Mouse (Mus musculus): ENCODE measurements around the gene Ptpn5. TPM values are rescaled to one million over a fixed set of nuclear protein-coding genes. Genes with fewer than 3 reads are reported as not detected.

Gene Ptpn5
- 162 and 171 TPM in 2 replicates for polyA plus RNA-seq (2014; fragmentation: Nextera tagmentation; extraction: Ambion mirVana)

DNA sequence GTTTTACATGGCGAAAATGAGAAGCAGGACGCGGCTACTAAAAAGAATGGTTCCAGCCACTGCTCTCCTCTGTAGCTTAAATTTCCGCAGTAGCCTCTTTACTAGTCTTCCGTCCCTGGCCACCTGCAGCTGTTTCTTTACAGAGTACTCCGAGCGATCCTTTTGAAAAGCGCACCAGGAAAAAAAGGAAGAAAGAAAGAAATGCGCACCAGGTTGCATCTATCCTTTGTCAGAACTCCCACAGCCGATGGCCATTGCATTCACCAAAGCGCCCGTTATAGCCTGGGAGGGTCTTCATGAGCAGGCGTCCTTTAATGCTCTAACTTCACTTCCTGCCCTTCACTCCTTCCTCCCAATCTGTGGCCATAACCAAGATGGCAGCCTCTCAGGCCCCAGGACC is at the start of gene Ptpn5:
Gene Ptpn5 (minus strand): TSS at position 354 of the 400 bp plus-strand sequence.
- ATAC-seq (ENCODE audit: low FRiP score) = no peak

DNA sequence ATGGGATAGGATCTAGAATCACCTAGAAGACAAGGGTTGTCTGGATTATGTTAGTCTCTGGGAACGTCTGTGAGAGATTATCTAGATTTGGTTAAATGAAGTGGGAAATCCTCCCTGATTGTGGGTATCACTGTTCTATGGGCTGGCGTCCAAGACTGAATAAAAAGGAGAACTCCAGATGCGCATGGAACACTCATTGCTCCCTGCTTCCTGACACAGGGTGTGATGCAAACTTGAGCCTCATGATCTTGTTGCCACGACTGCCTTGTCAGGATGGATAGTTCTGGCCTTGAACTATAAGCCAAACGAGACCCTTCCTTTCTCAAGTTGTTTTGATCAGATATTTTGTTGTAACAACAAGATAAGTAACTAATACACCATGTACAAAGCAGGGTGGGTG is 37.3 kb upstream of the Ptpn5 start:
- H3K4me2 ChIP-seq (replicated peaks) = no peak overlapping the region
- ATAC-seq (ENCODE audit: low FRiP score) (no peak), DNase-seq (ENCODE audit: low spot score) (no peak)
- no peak overlapping the region for H3K27ac ChIP-seq
- H3K36me3 ChIP-seq (replicated peaks; ENCODE audit: control insufficient read depth, insufficient read depth) = no peaks in the 10 kb centered on the region
- H3K9me3 ChIP-seq (ENCODE audit: control insufficient read depth, low read length) = no peaks in the 10 kb centered on the region
- 86% methylated on average over 5 of the region's 5 CpGs for WGBS
- no peak overlapping the region for H3K4me3 ChIP-seq (replicated peaks; ENCODE audit: low read length)
- H3K27me3 ChIP-seq (ENCODE audit: control insufficient read depth, insufficient read depth, low read length) = no peaks in the 10 kb centered on the region
- no peak overlapping the region for H3K9ac ChIP-seq
- no peaks in the 10 kb centered on the region for H3K4me1 ChIP-seq (replicated peaks; ENCODE audit: control insufficient read depth, insufficient read depth, low read length)

More for the DNA sequence above, at the start of gene Ptpn5:
- Histone ChIP-seq H3K27ac (peak within 1 kb of the TSS; percentile 91), H3K27me3 (ENCODE audit: control insufficient read depth, insufficient read depth, low read length) (peaks cover 5% of the 10 kb centered on the region; the same call in 1 of the 2 replicates), H3K9me3 (ENCODE audit: control insufficient read depth, low read length) (no peaks in the 10 kb centered on the region), H3K4me3 (replicated peaks; ENCODE audit: low read length) (peak within 1 kb of the TSS; percentile 74), H3K4me1 (replicated peaks; ENCODE audit: control insufficient read depth, insufficient read depth, low read length) (peaks cover 18% of the 10 kb centered on the region), H3K4me2 (replicated peaks) (peak within 1 kb of the TSS; percentile 68), H3K36me3 (replicated peaks; ENCODE audit: control insufficient read depth, insufficient read depth) (no peaks in the 10 kb centered on the region), H3K9ac (peak within 1 kb of the TSS; percentile 85)
- DNase-seq (ENCODE audit: low spot score) = peak; percentile 26
- WGBS = 2% methylated on average over 13 of the region's 13 CpGs

DNA sequence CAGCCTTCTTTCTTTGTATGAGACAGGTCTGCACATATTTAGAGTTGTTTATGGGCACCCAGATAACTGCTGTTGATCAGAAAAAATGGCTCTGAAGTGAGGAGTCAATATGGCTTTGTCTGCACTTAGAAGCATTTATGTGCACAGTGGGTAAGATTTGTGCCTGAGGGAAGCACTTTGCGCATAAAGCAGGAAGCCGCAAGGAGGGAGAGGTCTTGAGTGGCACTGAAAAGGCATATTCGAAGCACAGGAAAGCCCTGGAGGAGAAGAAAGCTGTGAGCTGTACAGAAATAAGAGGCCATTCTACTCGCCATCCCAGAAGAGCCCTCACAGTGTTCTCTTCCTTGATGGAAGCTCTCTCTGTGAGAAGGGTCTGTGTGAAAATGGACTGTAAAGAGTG is 31.5 kb upstream of the Ptpn5 start:
- H3K4me2 ChIP-seq (replicated peaks) = no peak overlapping the region
- no peaks in the 10 kb centered on the region for H3K9me3 ChIP-seq (ENCODE audit: control insufficient read depth, low read length)
- no peak overlapping the region for H3K27ac ChIP-seq
- H3K4me1 ChIP-seq (replicated peaks; ENCODE audit: control insufficient read depth, insufficient read depth, low read length) = no peaks in the 10 kb centered on the region
- no peak overlapping the region for H3K9ac ChIP-seq
- 78% methylated on average over 4 of the region's 4 CpGs for WGBS
- no peak for ATAC-seq (ENCODE audit: low FRiP score)
- H3K4me3 ChIP-seq (replicated peaks; ENCODE audit: low read length) = no peak overlapping the region
- no peak for DNase-seq (ENCODE audit: low spot score)
- H3K36me3 ChIP-seq (replicated peaks; ENCODE audit: control insufficient read depth, insufficient read depth) = no peaks in the 10 kb centered on the region
- no peaks in the 10 kb centered on the region for H3K27me3 ChIP-seq (ENCODE audit: control insufficient read depth, insufficient read depth, low read length)

DNA sequence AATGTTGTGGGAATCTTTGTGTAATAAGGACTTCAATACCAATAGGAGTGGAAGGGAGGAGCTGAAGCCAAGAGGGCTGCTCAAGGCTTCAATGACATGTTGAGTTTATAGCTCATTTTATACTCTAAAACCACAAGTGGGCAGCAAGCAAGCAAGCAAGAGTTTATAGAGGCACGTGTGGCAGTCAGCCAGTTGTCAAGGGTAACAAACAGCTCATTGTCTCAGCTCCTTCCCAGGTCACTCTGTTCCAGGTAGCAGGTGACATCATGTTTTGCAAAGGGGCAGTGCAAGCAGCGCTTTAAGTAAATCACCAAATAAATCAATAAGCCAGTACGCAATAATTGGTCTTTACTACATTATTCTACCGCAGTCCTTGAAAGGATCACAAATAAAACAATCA is 29.7 kb upstream of the Ptpn5 start:
- no peak for DNase-seq (ENCODE audit: low spot score)
- Histone ChIP-seq H3K9ac (no peak overlapping the region), H3K4me3 (replicated peaks; ENCODE audit: low read length) (no peak overlapping the region), H3K36me3 (replicated peaks; ENCODE audit: control insufficient read depth, insufficient read depth) (no peaks in the 10 kb centered on the region), H3K4me1 (replicated peaks; ENCODE audit: control insufficient read depth, insufficient read depth, low read length) (no peaks in the 10 kb centered on the region), H3K27me3 (ENCODE audit: control insufficient read depth, insufficient read depth, low read length) (no peaks in the 10 kb centered on the region), H3K27ac (no peak overlapping the region), H3K4me2 (replicated peaks) (no peak overlapping the region), H3K9me3 (ENCODE audit: control insufficient read depth, low read length) (no peaks in the 10 kb centered on the region)
- 81% methylated on average over 4 of the region's 4 CpGs for WGBS
- no peak for ATAC-seq (ENCODE audit: low FRiP score)

- Histone ChIP-seq H3K36me3 (replicated peaks; ENCODE audit: control insufficient read depth, insufficient read depth) (no peaks in the 10 kb centered on the region), H3K27me3 (ENCODE audit: control insufficient read depth, insufficient read depth, low read length) (no peaks in the 10 kb centered on the region), H3K4me1 (replicated peaks; ENCODE audit: control insufficient read depth, insufficient read depth, low read length) (no peaks in the 10 kb centered on the region), H3K9me3 (ENCODE audit: control insufficient read depth, low read length) (no peaks in the 10 kb centered on the region), H3K4me3 (replicated peaks; ENCODE audit: low read length) (no peak overlapping the region), H3K9ac (no peak overlapping the region), H3K4me2 (replicated peaks) (no peak overlapping the region), H3K27ac (no peak overlapping the region)
- 61% methylated on average over 2 of the region's 2 CpGs for WGBS
- DNase-seq (ENCODE audit: low spot score) (no peak), ATAC-seq (ENCODE audit: low FRiP score) (no peak)
Measured at GRCm38 (mm10) chr7:47158451-47158850, 25.0 kb upstream of the Ptpn5 start.

GRCm38 (mm10) chr7:47157743-47158142 is 24.3 kb upstream of the Ptpn5 start:
- Histone ChIP-seq H3K4me1 (replicated peaks; ENCODE audit: control insufficient read depth, insufficient read depth, low read length) (no peaks in the 10 kb centered on the region), H3K9ac (no peak overlapping the region), H3K27ac (no peak overlapping the region), H3K4me2 (replicated peaks) (no peak overlapping the region), H3K36me3 (replicated peaks; ENCODE audit: control insufficient read depth, insufficient read depth) (no peaks in the 10 kb centered on the region), H3K27me3 (ENCODE audit: control insufficient read depth, insufficient read depth, low read length) (no peaks in the 10 kb centered on the region), H3K9me3 (ENCODE audit: control insufficient read depth, low read length) (no peaks in the 10 kb centered on the region), H3K4me3 (replicated peaks; ENCODE audit: low read length) (no peak overlapping the region)
- DNase-seq (ENCODE audit: low spot score) = no peak
- no peak for ATAC-seq (ENCODE audit: low FRiP score)
- 88% methylated on average over 9 of the region's 9 CpGs for WGBS

GRCm38 (mm10) chr7:47155849-47156248 is 22.4 kb upstream of the Ptpn5 start:
- no peak for ATAC-seq (ENCODE audit: low FRiP score)
- no peaks in the 10 kb centered on the region for H3K4me1 ChIP-seq (replicated peaks; ENCODE audit: control insufficient read depth, insufficient read depth, low read length)
- no peak overlapping the region for H3K4me3 ChIP-seq (replicated peaks; ENCODE audit: low read length)
- no peak for DNase-seq (ENCODE audit: low spot score)
- H3K4me2 ChIP-seq (replicated peaks) = no peak overlapping the region
- H3K9ac ChIP-seq = no peak overlapping the region
- no peaks in the 10 kb centered on the region for H3K27me3 ChIP-seq (ENCODE audit: control insufficient read depth, insufficient read depth, low read length)
- WGBS = 94% methylated on average over 2 of the region's 2 CpGs
- no peaks in the 10 kb centered on the region for H3K36me3 ChIP-seq (replicated peaks; ENCODE audit: control insufficient read depth, insufficient read depth)
- H3K9me3 ChIP-seq (ENCODE audit: control insufficient read depth, low read length) = no peaks in the 10 kb centered on the region
- H3K27ac ChIP-seq = no peak overlapping the region

DNA sequence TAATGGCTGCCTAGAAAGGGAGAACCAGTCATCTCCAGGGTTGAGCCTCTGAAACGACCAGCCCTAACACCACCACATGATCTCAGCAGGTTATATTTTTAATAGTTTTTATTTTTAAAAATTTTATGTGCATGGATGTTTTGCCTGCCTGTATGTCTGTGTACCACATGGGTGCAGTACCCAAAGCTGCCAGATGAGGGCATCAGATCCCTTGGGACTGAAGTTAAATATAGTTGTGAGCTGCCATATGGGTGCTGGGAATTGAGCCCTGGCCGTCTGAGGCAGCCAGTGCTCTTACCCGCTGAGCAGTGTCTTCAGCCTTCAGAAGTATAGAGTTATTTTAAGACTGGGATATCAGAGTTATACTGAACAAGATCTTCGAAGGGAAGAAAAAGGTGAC is 21.9 kb upstream of the Ptpn5 start:
- no peaks in the 10 kb centered on the region for H3K9me3 ChIP-seq (ENCODE audit: control insufficient read depth, low read length)
- no peaks in the 10 kb centered on the region for H3K36me3 ChIP-seq (replicated peaks; ENCODE audit: control insufficient read depth, insufficient read depth)
- H3K4me1 ChIP-seq (replicated peaks; ENCODE audit: control insufficient read depth, insufficient read depth, low read length) = no peaks in the 10 kb centered on the region
- H3K27me3 ChIP-seq (ENCODE audit: control insufficient read depth, insufficient read depth, low read length) = no peaks in the 10 kb centered on the region
- no peak overlapping the region for H3K4me3 ChIP-seq (replicated peaks; ENCODE audit: low read length)
- WGBS = 95% methylated on average over 4 of the region's 4 CpGs
- ATAC-seq (ENCODE audit: low FRiP score) (no peak), DNase-seq (ENCODE audit: low spot score) (no peak)
- H3K9ac ChIP-seq = no peak overlapping the region
- H3K4me2 ChIP-seq (replicated peaks) = no peak overlapping the region
- H3K27ac ChIP-seq = no peak overlapping the region

GRCm38 (mm10) chr7:47150420-47151061 is 17.1 kb upstream of the Ptpn5 start:
- H3K9me3 ChIP-seq (ENCODE audit: control insufficient read depth, low read length) = no peaks in the 10 kb centered on the region
- ATAC-seq (ENCODE audit: low FRiP score) (peak; percentile 72; the same call in 1 of the 2 replicates), DNase-seq (ENCODE audit: low spot score) (peak; percentile 83)
- H3K27me3 ChIP-seq (ENCODE audit: control insufficient read depth, insufficient read depth, low read length) = no peaks in the 10 kb centered on the region
- no peak overlapping the region for H3K27ac ChIP-seq
- H3K4me3 ChIP-seq (replicated peaks; ENCODE audit: low read length) = no peak overlapping the region
- H3K4me2 ChIP-seq (replicated peaks) = peak overlapping the region; percentile 28
- H3K36me3 ChIP-seq (replicated peaks; ENCODE audit: control insufficient read depth, insufficient read depth) = no peaks in the 10 kb centered on the region
- no peak overlapping the region for H3K9ac ChIP-seq
- 15% methylated on average over 11 of the region's 11 CpGs for WGBS
- H3K4me1 ChIP-seq (replicated peaks; ENCODE audit: control insufficient read depth, insufficient read depth, low read length) = no peaks in the 10 kb centered on the region

- no peak overlapping the region for H3K4me3 ChIP-seq (replicated peaks; ENCODE audit: low read length)
- WGBS = 88% methylated on average over 7 of the region's 7 CpGs
- DNase-seq (ENCODE audit: low spot score) = no peak
Measured at GRCm38 (mm10) chr7:47148298-47148697, 14.8 kb upstream of the Ptpn5 start.

More at GRCm38 (mm10) chr7:47148298-47148697, 14.8 kb upstream of the Ptpn5 start:
- Histone ChIP-seq H3K27ac (no peak overlapping the region), H3K9ac (no peak overlapping the region), H3K4me2 (replicated peaks) (no peak overlapping the region), H3K9me3 (ENCODE audit: control insufficient read depth, low read length) (no peaks in the 10 kb centered on the region), H3K4me1 (replicated peaks; ENCODE audit: control insufficient read depth, insufficient read depth, low read length) (no peaks in the 10 kb centered on the region), H3K36me3 (replicated peaks; ENCODE audit: control insufficient read depth, insufficient read depth) (no peaks in the 10 kb centered on the region), H3K27me3 (ENCODE audit: control insufficient read depth, insufficient read depth, low read length) (no peaks in the 10 kb centered on the region)
- no peak for ATAC-seq (ENCODE audit: low FRiP score)
